Mouse (Mus musculus) adrenal gland, postnatal 4 days (tissue): Measurements from ENCODE around the gene Sphk1. TPM values are rescaled to one million over a fixed set of nuclear protein-coding genes. Genes with fewer than 3 reads are reported as not detected.
A peak's percentile ranks its signal among the peaks of the same experiment; 100 is the strongest.

Experiments
- DNase-seq, 2 experiments: peaks; one replicate each; pipeline ENCODE4 v3.0.0; 2021 to 2022; ENCODE audit warnings: low spot score in 2 of 2, mixed read lengths in 2 of 2
- total RNA-seq, 2 experiments: library from RNA; stranded (reverse); gene quantifications; 2 replicates each; pipeline ENCODE4 v1.2.3; 2021

The Sphk1 gene
- total RNA-seq, 2 experiments from 2014 or later, result 5.3 to 6.0 TPM

DNA sequence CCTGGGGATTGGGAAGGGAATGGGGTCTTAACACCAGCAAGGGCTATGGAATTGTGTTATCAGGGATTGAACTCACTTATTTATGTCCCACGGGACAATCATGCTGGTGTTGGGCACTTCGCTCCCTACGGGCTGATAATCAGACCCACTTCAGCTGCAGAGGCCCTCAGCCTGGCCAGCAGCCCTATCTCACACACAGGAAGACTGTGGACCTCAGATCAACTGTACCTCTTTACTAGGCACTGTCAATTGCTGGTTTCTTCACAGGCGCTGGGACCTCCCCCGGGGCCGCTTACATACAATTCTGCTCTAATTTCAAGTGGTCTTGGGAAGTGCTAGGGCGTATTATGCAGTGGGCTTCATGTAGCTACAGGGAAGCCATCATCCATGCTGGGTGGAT is 6.0 kb downstream of the Sphk1 start:
- no peak for DNase-seq

DNA sequence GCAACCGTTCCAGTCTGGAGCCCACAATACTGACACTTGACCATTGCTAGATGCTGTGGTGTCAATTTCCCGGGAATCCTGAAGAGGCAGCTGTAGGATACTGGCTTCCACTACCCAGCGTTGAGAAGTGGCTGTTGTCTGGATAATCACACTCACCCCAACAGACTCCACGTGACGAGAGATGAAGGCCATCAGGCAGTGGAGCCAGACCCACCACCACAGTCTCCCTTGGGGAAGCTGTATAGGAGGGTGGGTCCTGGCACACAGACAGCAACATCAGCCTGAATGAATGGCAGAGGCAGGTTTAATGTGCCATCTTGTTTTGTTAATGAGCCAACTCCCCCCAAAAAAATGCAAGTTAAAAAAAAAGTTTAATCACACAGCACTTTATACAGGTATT is 6.7 kb downstream of the Sphk1 start:
- no peak for DNase-seq

DNA sequence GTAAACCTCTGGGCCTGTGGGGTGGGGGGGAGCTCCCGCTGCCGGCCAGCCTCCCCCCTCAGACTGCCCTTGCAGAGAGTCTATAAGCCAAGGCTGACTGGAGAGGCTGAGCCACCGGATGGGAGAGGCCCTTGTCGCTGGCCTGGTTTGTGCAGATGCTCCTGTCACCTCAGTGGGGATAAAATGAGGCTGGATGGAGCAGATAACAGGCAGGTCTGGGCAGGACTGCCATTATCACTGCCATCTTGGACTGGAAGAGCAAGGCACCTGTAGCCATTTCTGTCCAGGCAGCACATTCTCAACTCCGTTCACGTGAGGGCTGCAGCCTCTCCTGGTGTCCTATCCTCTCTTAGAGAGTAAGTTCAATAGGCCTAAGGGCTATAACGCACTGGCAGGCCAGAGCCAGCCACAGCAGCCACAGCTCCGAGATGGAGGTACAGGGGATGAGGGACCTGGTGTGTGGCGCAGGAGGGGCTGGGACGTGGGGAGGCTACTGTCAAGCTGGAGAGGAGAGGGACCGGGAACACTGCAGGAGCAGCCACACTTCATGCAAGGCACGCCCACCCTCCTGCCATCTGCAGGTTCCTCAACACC is 7.5 kb downstream of the Sphk1 start:
- DNase-seq, result no peak

DNA sequence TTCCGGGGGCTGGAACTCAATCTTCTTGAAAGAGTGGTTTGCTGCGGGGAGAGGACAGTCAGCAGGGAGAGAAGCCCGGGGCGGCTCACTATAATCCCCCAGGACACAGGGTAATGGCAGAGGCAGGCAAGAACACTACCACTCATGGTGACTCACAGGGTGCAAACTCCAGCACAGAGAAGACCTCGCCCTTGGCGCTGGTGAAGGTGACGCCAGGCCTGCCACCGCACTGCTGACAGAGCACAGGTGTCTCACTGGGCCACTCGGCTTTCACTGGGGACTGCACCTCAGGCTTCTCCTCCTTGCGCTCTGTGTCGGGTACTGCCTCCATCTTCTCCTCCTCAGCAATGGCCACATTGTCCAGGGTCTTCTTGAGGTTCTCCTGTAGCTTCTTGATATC is 10.5 kb downstream of the Sphk1 start:
- no peak for DNase-seq

DNA sequence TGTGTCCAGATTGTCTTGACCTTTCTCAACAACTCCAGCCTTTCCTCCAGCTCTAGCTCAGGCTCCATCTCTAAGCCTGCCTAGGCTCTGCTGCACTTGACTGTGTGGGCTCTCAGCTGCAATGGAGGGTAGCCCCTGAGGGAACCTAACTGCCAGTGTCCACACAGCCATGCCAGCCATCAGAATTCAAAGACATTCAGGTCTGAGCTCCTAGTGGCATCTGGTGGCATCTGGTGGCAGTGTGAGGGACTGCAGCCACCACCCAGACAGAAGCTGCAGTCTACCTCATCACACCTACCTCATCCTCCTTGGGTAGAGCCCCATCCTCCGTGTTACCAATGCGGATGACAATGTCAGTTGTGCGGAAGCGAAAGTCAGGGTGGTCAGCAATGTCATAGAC is 12.4 kb downstream of the Sphk1 start:
- no peak for DNase-seq

DNA sequence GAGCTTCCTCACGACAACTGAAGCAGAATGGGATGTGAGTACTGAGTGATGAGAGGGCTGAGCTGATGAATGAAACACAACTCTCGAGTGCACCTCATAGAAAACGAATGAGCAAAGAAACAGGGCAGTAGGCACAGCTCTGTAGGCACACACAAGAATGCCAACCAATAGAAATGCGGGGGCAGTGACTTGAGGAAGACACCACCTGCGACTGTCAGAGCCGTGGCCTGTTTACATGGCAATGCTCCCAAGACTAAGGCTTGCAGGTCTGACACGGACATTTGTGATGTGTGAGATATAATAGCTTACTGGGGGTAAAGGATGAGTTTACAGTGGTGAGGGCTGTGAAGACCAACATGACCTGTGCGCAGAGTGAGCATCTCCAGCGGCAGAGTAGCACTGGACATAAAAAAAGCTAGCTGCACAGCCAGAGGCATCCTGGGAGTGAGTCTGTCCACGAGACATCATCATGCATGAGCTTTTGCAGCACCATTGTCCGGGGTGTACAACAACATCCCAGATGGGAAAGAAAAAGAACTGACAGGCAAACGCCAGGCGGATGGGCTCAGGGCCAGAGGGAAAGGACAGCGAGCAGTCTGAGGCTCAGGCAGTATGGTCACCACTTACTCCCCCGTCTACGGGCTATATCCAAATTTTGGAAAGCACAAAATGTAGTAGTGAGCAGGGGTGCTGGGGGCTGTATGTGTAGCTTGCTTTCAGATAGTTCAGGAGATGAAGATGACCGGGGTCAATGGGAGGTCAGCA is 16.8 kb downstream of the Sphk1 start:
- DNase-seq, result no peak

DNA sequence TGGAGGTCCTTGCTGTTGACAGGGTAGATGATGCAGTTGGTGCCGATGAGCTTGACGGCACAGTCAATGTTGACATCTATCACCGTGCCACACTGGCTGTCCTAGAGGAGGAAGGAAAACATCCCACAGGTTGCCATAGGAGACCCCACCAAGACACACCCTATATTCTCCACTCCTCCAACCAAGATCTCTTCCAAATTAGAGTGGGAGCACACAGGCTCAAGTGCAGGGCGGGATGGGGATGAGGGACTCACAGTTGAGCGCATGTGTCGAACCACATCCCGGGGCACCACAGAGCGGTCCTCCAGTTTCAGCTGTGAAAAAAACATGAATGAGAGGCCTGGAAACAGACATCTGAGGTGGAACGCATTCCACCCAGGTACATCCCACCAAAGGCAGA is 18.1 kb downstream of the Sphk1 start:
- DNase-seq, result no peak

DNA sequence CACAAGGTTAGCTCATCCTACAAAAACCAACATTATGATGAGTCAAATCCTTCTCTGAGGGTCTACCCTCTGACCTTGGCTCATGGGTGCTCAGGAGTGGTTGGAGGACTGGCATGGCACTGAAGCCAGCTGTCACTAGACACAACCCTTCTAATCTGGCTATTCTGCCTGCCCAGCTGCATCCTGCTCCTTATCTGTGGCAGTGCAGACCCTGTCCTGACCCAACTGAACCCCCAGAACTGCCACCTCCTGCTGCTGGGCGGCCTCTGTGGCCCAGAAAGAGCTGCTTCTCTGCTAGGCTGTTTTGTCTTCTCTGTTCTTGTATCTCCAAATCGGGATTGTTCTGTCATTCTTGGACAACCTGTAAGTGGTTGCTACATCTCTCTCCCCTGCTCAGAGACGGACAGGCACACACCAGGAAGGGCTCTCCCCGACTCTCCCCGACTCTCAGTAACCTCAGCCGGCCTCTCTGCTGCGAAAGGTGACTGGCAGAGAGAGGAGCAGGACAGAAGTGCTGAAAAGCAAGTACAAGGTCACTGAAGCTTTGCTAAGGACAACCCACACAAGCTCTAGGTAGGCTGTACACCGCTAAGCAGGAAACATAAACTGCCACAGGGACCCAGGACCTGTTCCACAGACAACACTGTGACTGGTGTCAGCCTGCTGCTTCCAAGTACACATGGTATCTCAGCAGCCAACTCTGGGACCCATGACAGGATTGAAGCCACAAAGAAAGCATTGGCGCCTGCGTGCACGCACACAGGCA is 18.7 kb downstream of the Sphk1 start:
- no peak for DNase-seq

DNA sequence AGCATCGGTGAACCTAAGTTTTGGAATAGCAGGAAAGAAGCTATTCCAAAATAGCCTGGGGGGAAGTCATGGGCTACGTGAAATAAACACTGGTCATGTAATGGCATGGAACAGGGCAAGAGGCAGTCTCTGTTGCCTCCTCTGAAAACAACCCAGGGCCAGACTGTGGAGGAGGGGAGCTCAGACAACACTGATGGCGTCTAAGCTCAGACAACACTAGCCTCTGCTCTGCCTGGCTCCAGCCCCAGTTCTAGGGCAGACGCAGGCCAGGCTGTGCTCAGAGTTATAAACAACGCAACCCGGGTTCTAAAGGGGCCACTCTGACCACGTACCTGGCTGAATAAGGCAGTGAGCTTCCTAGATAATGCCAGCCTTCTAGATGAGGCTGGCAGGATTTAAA is 20.0 kb downstream of the Sphk1 start:
- no peak for DNase-seq

DNA sequence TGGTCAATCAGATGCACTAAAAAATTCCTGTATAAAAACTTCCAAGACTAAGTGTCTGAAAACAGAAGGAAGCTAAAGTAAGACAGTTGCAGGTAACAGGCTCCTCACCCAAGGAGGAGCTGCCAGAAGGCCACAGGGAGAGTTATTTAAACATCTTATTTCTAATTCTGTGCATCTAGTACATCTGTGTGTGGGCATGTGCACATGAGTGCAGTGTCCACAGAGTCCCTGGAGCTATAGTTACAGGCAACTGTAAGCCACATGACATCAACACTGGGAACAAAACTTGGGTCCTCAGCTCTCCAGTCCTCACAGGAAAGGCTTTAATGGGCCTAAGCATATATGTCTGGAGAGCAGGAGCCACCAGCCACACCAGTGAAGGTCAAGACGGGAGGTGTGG is 21.5 kb downstream of the Sphk1 start:
- no peak for DNase-seq

DNA sequence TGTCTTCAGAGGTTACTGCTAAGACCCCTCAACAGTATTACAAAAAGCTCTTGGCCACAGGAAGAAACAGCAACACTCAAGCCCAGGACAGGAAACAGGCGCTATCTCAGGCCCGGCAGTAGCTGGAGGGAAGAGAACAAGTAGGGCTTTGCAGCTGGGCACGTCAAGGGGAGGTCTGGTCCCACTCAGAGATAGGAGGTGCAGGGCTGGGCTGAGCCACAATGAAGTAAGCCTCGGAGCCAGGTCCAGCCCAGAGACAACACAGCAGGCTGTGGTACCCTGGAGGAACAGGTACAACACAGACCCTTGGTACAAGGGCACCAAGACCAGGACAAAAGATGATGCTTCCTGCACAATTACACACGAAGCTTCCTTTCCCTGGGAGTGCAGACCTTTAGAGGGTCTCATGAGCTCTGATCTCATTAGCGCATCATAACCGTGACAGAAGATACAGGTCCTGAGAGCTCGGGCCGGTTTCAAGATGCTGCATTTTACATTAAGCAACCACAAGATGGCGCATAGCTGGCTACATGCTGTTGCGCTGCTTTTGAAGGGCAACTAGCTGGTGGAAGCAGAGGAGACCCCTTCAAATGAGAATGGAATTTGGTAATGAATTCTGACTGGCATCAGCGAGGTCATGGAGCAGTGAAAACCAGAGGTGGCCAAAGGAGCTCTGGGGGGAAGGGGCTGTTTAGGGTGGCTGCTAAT is 23.6 kb downstream of the Sphk1 start:
- no peak for DNase-seq

DNA sequence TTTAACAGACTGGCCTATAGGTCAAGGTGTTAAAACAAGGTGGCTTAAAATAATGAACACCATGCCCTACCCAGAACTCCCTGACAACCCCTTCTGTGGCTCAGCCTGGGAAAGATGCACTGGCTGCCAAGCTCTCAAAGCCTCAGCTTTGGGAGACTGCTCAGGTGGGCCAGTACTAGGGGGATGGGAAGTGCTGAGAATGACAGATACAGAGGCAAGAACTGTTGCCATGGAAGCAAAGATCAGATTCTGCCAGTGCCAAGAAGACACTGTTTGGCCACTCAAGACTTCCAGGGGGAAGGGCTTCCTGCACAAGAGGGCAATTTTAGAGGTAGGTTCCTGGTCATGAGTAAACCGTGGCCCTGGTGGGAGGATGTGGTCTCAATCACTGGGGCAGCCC is 24.8 kb downstream of the Sphk1 start:
- DNase-seq, result no peak

DNA sequence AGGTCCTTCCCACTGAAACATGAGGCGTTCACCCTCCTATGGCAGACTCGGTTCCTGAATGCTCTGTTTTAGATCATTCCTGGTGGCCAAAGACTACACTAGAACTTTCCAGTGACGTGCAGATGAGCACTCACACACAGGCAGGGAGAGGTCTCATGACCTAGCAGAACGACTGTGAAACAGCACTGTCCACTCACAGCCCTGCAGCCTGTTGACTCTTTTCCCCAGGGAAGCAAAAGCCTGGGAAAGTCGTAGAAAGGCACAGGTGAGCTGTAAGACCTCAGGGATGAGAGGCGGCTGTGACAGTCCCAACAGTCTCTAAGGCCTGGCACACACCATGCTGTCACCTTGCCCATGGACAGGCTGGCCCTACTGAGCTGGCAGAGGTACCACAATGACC is 25.6 kb downstream of the Sphk1 start:
- no peak for DNase-seq

DNA sequence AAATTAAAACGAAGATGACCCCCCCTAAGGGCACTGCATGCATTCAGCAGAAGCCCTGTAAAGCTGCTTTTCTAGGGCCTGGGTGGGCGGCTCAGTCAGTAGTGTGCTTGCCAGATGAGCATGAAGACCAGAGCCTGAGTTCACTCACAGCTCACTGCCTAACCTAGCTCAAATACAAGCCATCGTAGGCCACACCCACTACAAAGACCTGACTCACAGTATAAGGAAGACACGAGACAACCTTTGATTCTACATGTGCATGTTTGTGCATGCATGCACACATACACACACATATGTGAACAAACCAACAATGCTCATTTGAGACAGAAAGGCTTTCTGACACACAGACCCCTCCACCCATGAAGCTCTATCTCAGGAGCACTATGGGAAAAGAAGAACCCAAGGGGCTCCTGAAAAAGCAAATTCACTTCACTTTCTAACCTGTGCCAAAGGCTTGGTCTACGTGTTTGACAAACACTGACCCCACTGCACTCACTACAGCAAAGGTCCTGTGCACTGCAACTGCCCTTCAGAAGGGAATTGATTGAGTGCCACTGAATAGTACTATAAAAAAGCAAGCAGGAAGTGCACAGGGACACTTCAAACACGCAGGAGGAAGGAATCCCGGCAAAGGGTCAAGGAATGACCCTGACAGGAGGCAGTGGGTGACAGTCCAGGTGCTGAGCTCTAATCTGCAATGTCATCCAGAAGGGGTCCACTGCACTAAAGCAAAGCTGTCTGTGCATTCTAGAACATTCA is 34.7 kb downstream of the Sphk1 start:
- no peak for DNase-seq

DNA sequence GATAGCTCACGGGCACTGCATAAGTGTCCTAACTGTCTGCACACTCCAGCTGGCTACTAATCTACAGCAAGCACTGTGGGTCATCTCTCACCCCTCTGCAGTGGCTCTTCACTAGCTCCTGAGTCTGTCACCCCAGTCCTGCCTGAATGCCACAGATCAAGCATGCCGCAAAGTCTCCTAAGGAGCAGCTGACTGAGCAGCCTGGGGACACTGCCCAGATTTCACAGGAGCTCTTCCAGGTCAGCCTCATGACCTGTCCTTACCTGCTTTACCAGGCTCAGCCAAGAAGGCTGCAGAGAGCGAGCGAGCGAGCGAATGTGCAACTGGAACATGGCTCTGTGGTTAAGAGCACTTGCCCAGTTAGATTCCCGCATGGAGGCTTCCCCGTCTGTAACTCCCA is 36.8 kb downstream of the Sphk1 start:
- DNase-seq, result no peak

DNA sequence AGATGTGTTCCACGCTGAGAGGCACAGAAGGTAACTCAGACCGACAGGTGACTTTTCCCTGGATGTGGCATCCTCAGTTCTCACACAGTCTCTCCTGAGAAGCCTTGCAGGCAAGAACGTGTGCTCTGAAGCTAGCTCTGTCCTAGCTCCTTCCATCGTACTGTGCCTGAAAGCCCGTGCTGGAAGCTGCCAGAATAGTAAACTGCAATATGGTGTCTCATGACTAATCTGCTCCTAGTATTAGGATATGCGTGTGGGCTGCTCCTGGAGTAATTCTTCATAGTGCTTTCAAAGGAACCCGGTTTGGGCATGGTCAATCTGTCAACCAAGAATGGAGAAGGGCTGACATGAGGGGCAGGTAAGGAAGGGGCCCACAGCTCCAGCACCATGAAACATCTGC is 40.1 kb downstream of the Sphk1 start:
- no peak for DNase-seq

DNA sequence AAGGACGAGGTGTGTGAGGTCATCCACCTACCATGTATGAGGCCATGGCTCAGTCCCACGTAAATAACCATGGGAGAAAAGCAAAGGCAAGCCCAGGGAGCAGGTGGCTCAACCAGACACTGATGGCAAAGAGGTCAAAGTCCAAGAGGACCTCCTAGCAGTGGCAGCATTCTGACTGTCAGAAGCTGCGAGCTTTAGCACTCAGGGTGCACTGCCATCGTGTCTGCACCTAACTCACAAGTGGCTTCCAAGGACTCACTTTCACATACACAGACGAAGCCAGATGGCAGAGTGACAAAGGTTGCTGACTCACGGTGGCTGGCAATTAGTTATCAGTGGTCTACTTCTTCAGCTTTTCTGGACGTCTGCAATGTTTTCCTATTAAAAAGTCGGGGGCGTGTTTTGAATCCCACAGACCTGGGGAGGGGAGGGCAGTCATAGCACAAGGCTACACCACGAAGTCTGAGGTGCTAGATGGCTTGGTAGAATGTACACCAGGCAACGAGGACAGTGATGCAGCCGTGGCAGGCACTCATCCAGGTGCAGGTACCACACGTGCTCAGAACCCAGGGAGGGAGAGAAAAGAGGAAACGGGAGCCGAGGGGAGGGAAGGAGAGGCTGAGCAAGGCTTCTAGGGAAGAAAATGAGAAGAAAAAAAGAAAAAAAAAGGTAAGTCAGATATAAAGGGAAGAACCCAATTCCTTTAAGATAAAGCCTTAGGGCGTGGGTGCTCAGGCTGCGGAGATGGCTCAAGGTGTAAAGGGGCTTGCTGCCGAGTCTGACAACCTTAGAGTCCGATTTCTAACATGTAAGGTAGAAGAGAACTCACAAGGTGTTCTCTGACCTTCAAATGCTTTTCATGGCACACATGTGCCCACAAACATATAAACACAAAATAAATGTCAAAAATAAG is 41.3 kb downstream of the Sphk1 start:
- peak; percentile 27 to 33 for DNase-seq

DNA sequence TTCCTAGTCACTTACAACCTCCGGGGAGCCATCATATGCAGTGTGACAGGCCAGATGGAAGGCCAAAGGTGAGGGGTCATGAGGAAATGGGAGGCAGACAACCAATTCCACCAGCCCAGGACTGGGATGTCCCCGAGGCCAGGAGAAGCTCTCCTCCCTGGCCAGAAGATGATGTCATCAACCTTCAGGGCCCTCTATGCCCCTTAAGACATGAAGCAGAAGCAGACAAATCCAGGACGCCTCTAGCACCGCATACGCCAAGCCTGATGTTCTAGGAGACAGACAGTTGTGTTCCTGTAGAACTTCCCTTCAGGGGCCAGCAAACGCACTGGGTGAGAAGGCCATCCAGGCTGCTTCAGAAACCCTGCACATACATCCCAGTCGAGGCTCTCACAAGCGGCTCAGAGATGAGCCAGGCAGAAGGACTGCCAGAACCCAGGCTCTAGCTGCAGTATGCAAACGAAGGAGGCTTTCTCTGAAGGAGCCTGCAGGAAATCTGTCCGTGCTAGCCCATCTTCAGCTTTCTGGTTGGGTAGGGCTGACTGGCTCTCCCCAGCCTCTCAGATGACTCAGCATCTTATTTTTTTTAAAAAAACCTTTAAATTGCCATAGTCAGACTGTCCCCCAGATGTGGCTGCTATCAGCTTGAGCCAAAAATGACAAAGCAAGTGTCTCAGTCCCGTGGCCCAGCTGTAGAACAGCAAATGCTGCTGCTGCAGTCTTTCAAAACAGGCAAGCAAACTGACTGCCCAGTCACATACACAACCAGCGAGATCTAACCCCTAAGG is 42.2 kb downstream of the Sphk1 start:
- DNase-seq, result no peak

DNA sequence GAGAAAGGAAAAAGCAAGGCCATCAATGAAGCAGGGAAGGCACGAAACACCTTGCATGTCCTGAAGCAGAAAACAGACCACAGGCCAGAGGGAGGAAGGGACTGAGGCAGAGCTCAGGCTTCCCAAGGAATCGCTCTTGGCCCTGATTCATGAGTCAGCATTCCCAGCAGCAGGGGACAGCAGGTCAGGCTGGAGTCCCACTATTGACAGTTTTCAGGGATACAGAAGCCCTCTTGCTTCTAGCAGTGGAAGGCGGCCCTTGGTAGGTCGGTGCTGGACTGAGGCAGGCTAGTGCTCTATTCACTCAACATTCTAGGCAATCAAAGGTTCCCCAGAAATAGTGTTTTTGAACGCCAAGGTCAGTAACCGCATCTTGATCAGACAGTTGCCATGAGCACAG is 43.8 kb downstream of the Sphk1 start:
- no peak for DNase-seq
